Mouse (Mus musculus): Measurements from ENCODE around the gene Ubr3.

DNA sequence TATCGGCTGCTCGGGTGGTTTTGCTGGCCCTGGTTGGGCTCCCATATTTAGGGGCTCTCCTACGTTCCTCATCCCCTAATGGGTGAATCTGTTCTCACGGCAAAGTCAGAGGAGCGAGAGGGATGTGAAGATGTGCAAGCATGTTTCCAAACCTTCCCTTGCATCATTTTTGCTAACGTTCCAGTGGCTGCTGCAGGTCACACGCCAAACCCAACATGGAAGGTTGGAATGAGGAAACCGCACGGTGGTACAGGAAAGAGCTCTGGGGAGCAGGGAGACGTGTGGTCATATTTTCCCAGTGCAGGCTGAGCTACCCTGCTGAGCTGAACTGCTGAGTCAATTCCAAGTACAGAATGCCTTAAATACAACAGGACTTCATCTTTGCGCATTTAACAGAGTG, 150.8 kb downstream of the Ubr3 start:
- TF ChIP-seq ZNF384 (IDR thresholded peaks at IDR 0.05; ENCODE audit: low read depth, low read length) (no peak), GATA1 (IDR thresholded peaks at IDR 0.05; ENCODE audit: low read depth, low read length) (no peak), MAZ (IDR thresholded peaks at IDR 0.05; ENCODE audit: low read depth, low read length) (no peak)
